Mouse (Mus musculus) ES-E14 (cell line): ENCODE measurements around the gene Palld.

Experiments
- CHD2 ChIP-seq: IDR thresholded peaks from 2 replicates; pipeline ENCODE4 v1.6.1; 2014; ENCODE audit warnings: mild to moderate bottlenecking, low read depth, low read length, inconsistent platforms
- HCFC1 ChIP-seq: IDR thresholded peaks from 2 replicates; pipeline ENCODE4 v1.6.1; 2012; ENCODE audit warnings: low read length, inconsistent platforms, borderline replicate concordance; ENCODE audit not compliant: insufficient read depth
- ZC3H11A ChIP-seq: IDR thresholded peaks from 2 replicates; pipeline ENCODE4 v1.6.1; 2012; ENCODE audit warnings: low read depth, mild to moderate bottlenecking, inconsistent platforms, low read length, borderline replicate concordance
- ZNF384 ChIP-seq: IDR thresholded peaks from 2 replicates; pipeline ENCODE4 v1.6.1; 2012; ENCODE audit warnings: low read depth, low read length, inconsistent platforms

GRCm38 (mm10) chr8:61626246-61626952 lies 276.1 kb downstream of the Palld start:
- TF ChIP-seq ZNF384 (no peak), CHD2 (no peak), ZC3H11A (no peak), HCFC1 (no peak)
